Mouse (Mus musculus): ENCODE data around the gene Parp1. TPM values are rescaled to one million over a fixed set of nuclear protein-coding genes. Genes with fewer than 3 reads are reported as not detected.

Parp1 gene
- 10 to 100 TPM; 58.0 to 63.8 TPM for total RNA-seq (2021)
- long read RNA-seq, experiment 1, transcript Parp1-201 (23 exons, 3,873 nt): major isoform, 58 of 80 reads
- long read RNA-seq, experiment 1, partial matches to known transcripts: 18 of 80 reads
- long read RNA-seq, experiment 1, other reads (novel, unspliced or antisense): 4 of 80 reads
- long read RNA-seq, experiment 2, transcript Parp1-201 (23 exons, 3,873 nt): major isoform, 54 of 72 reads
- long read RNA-seq, experiment 2, partial matches to known transcripts: 16 of 72 reads
- long read RNA-seq, experiment 2, other reads (novel, unspliced or antisense): 2 of 72 reads

GRCm38 (mm10) chr1:180568761-180569452, at the start of gene Parp1:
Parp1 (plus strand) TSS chr1:180568924.
- peak; percentile 97 for DNase-seq

DNA sequence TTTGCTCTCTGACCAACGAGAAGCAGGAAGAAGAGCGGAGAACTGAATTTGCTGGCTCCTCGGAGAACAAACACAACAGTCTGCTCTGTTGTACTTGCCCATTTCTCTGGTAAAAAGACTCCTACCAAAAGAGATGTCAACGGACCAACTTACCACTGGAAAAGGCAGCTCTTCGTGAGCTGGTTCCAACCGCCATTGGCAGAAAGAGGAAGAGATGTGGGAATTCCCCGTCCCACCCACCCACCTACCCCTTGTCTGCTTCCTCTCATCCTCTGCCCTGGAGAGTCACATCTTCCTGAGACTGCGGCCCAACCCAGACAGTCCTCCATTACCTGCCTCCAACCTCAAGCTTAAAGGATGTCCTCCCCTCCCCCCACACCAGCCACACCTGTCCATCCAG, 49.2 kb upstream of the Parp1 start:
- DNase-seq: no peak

DNA sequence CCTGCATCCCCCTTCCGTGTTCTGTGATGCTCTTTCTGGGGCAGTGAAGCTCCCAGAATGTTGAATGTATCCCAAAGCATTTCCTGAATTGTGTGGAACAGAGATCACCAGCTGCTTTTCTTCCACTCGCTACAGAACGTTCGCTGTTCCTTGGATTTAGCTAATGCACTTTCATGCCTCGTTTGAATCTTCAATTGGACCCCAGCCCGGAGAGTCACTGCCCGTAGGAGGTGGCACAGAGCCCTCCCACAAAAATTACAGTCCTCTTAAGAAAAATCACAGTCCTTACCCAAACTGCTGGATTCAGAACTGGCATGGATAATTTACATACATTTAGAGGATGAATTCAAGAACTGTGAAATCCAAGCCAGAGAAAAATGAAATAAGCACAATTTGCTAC, 48.5 kb upstream of the Parp1 start:
- no peak for DNase-seq

- DNase-seq: no peak
These were observed 45.4 kb upstream of the Parp1 start for GRCm38 (mm10) chr1:180523320-180523719.

DNA sequence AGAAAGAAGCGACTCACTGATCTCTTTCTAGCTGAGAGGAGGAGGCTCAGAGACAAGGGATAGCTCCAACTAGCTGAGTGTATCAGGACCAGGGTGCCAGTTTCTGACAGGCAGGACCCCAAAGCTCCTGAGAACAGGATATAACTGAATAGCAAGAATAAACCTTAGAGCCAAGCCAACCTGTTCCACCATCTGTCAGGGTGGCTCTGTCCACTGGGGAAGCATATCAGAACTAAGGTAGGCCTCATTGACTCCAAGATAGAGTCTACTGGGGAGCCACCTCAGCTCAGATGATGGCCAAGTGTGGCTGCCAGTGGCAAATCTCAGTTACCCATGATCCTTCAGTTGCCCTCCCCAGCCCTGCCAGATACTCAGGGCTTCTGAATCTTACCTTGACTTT, 43.4 kb upstream of the Parp1 start:
- DNase-seq: no peak

GRCm38 (mm10) chr1:180529847-180530246, 38.9 kb upstream of the Parp1 start:
- no peak for DNase-seq

DNA sequence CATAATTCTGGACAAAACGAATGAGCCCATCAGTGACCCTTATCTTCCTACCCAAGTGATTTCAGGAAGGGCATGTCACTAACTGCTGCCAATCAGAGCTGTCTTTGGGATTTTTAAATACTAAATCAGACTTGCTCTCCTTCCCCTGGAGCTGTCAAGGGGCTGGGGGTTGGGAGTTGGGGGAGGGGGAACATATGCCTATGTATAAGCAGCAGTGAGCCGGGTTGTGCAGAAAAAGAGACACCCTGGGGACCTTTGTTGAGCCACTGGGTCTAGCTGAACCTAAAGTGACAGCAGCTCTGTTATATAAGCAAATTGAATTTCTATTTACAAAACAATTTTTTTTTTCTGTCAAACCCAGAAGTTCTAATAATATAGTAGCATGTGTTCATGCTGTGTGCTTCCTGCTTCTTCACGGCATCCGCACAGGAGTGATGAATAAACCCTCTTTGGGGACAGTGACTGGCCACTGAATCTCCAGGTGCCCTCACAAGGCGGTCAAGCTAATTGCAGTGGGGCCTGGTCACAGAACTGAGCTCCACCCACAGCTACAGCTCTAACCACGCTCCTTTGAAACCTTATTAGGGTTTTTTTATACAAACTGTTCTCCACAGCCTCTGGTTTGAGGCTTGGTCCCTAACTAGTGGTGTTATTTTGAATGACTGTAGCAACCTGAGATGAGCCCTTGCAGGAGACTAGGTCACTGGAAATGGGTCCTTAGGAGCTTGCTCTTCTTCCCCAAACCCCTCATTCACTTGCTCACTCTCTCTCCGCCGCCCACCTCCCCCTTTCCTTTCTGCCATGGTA, 38.1 kb upstream of the Parp1 start:
- DNase-seq: no peak

DNA sequence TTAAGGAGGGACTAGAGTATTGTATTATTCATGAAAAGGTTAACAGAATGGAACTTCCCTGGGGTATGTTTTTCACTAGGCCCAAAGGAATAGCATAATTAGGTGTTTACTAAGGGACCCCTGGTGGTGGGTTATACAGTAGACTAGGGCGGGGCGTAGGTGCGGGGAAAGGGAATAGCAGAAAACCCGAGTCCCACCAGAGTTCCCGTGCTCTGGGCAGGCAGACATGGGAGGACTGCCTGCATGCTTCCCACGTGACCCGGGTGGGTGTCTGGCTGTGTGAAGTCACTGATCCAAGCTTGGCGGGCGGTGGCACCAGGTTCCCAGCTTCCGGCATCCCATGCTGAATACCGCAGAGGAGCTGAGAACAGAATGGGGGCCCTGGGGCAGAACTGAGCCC, 36.1 kb upstream of the Parp1 start:
- DNase-seq: no peak

DNA sequence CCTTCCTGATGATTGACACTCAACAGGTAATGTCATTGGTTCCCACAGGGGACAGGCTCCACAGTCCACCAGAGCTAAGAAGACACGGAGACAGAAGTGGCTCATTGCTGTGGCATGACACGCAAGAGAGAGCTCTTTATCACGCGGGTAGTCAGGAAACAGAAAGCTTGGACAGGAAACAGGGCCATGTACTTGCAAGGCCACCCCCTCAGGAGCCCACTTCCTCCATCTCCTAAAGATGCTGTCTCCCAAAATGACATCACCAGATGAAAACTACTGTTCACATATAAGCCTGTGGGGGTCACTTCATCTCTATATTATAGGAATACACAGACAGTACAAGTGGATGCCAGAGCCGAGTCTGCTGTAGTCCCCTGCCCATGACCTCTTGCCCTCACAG, 32.0 kb upstream of the Parp1 start:
- no peak for DNase-seq

- DNase-seq: no peak
These were observed 27.5 kb upstream of the Parp1 start for GRCm38 (mm10) chr1:180541251-180541650.

DNA sequence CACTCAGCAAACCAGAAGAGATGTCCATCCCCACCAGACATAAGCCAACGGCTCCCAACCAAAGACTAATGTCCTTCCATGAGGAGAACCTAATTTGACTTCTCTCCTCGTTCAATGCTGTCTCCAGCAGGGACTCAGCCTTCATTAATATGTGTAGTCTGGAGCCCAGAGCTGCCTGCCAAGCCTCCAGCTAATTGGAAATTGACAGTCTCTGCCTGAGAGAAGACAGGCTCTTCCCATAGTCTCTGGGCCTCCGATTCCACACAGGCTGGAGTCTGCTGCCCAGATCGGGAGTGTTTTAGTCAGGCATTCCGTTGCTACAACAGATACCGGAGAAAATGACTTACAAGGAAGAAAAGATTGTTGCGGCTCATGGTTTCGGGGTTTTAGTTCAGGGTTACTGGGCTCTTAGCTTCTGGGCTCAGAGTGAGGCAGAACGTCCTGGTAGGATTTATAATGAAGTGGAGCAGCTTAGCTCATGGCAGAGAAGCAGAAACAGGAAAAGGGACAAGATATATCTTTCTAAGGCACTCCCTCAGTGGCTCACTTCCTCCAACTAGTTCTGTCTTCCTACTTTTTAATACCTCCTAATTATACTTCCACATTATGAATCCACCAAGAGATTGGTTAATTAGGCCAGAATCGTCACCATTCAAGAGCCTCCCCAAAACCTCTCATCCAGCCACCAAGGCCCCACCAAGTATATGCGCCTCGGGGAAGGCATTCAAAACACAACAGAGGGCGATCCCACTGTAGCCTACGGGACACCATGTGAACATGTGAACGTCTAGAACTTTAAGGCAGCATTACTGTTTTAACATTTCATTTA, 26.6 kb upstream of the Parp1 start:
- DNase-seq: no peak

DNA sequence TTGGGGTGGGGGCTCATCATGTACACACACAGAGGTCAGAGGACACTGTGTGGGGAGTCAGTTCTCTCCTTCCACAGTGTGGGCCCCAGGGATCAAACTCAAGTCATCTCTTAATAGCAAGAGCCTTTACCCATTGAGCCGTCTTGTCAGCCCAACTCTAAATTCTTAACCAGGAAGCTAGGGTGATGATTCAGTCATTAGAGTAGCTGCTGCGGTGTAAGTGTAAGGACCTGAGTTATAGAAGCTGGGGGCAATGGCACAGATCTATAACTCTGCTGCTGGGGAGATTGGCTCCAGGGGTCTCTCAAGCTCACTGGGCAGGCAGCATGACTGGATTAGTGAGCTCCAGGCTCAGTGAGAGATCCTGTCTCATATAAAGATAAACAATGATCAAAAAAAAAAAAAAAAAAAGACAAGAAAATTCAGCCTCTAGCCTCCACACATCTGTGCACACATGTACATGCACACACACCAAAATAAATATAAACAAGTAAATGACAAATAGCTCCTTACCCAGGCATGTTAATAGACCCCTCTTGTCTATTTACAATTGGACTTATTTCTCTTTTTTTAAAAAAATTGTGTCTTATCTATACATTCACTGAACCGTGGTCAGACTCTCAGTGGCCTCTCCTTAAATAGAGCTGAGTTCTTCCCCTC, 25.9 kb upstream of the Parp1 start:
- no peak for DNase-seq

DNA sequence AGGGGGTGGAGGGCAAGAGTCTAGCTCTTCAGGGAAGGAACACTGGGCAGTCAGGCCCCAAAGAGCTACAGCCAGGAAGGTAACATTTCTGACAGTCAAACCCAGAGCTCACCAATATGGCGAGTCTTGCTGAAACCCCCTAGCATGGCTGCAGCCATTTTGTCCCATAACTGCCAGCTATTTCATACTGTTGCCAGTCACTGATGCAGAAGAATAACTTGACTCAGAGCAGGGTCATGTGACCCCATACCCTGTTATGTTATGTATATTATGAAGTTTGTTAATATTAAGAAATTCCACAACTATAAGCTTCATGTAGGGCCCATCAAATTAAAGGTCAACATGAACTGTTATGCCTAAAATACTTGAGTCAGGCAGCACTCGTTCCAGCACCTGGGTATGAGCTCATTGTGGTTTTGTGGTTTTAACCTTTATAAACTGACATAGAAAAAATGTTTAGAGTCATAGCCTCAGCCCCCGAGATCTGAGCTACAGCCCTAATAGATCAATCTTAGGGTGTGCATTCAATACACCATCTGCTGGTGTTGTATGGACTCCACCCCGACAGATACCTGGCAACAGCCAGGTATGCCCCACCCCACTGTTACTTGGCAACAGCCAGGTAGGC, 22.7 kb upstream of the Parp1 start:
- no peak for DNase-seq

DNA sequence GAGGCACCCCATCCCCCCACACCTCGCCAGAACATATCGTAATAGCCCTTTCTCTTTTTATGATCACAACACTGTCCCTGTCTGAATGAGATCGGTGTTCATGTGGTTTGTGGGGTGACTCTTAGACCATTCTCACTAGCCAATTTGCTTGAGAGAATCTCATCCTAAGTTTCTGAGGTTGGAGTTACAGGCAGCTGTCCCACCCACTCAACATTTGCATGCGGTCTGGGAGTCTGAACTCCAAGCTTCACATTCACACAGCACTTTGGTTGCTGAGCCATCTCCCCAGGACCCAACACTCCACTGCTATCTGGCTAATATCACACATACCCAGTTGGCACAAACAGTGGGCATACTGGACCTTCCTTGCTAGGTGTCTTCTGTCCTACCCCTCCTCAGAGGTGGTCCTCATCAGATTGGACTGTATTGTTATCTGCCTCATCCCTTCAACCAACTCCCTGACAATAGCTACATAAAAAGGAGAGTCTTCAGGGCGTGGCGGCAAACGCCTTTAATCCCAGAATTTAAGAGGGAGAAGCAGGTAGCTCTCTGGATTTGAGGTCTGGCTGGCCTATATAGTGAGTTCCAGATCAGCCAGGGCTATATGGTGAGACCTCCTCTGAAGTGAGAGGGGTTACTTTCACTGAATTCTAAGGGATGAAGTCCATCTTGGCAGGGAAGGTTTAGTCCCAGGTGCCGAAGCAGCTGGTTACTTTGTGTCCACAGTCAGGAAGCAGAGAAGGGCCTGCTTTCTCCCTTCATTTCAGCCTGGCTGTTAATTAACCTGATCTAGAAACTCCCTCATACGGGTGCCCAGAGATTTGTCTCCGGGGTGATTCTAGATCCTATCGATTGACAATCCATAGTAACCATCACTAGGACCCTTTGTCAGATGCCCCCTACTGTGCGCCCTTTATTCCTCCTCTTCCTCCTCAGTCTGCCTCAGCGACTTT, 21.6 kb upstream of the Parp1 start:
- no peak for DNase-seq

DNA sequence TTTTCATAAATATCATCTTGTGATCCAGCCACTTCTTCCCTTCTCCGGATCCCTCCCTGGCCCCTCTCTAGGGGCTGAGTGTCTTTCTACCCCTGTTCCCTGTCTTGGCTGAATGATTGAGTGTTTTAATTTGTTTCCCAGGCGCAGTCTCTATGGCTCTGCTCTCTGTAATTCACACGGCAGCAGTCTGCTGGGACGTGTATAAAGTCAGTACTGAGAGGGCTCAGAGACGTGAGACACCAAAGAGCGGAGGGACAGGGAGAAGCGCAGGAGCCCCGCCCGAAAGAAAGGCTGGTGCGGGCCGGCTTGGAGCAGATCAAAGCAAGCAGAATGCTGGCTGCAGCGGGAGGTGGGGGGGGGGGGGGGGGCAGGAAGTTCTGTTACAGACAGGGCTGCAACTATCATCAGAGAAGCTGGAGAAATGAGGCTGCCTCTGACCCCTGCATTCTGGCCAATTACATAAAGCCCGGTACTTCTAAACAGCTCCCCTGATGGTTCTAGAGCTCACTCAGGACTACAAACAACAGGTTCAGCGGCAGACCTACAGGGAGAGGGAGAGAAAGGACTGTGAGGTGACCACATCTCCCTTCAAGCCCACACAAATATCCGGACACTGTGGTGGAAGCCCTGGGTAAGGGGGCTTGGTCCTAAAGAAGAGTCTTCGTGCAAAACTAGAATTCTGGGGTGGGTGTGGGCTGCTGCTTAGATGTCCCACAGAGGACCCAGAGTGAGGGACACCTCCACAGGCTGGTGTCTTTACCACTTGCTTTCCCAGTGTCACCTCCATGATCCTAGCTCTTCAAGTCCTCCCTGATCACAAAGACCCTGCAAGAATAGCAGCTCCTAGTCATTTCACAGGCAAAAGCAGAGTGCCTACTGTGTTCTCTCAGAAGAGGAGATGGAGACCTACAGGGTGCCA, 20.7 kb upstream of the Parp1 start:
- DNase-seq: peak; percentile 26

DNA sequence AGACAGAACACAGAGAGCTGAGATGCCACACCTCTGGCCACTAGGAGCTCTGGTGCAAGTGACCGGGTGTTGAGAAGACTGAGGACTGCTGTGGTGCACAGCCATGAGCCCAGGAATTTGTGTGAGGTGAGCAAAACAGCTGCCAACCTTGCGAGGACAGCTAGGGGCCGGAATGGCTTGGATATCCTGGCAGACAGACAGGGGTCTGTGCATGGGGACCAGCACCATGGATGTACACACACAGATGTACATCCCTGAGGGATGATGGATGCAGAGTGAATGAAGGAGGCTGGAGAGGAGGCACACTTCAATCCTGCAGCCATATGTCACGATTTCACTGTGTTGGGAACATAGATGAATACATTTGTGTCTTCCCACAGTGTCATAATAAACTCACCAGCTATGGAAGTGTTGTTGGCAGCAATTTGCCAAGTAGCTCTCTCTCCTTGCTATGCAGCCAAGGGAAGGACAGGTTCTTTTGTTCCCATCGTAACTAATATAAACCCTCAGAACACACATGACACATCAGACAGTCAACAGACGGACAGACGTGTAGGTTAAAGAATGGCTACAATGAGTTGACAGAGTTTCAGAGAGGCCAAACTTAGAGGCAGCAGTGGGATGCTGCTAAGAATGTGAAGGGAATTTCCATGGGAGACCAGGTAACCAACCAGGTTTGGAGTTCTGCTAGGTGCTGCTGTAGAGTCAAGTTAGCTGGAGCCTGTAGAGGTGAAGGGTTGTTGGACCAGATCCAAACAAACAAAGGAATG, 19.0 kb upstream of the Parp1 start:
- no peak for DNase-seq

GRCm38 (mm10) chr1:180550770-180551169, 18.0 kb upstream of the Parp1 start:
- peak; percentile 43 for DNase-seq

DNA sequence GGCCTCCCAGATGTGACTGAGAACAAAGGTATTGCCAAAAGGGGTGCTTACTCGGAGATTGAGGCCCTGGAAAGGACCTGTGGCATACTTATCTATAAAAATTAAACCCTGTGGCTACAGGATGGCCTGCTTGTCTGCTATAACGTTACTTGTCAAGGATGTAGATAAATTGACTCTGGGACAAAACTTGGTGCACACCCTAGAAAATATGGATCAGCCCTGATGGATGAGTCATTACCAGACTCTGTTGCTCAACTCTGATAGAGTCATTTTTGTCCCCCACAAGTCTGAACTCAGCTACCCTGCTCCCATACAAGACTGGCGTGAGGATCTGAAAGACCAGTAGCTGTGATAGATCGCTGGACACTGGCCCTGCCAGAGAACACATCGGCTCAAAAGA, 11.8 kb upstream of the Parp1 start:
- DNase-seq: no peak

Measured in gastrocnemius, postnatal 10 days (tissue).